Mouse (Mus musculus) cerebellum, adult 11 months (tissue): ENCODE results near the gene Clic1.
A peak's percentile ranks its signal among the peaks of the same experiment; 100 is the strongest.
"Not testable (repeated sequence)": the region's sequence is repeated elsewhere in the genome, so short reads cannot be mapped to it uniquely, and the experiment has no call there.

ENCODE experiments used
- DNase-seq: peaks from one replicate; pipeline ENCODE4 v3.0.0; 2022

Clic1 gene

GRCm38 (mm10) chr17:35021163-35021808 lies 28.5 kb upstream of the Clic1 start:
- peak; percentile 86 for DNase-seq

GRCm38 (mm10) chr17:35021842-35022477 lies 27.8 kb upstream of the Clic1 start:
- no peak for DNase-seq

DNA sequence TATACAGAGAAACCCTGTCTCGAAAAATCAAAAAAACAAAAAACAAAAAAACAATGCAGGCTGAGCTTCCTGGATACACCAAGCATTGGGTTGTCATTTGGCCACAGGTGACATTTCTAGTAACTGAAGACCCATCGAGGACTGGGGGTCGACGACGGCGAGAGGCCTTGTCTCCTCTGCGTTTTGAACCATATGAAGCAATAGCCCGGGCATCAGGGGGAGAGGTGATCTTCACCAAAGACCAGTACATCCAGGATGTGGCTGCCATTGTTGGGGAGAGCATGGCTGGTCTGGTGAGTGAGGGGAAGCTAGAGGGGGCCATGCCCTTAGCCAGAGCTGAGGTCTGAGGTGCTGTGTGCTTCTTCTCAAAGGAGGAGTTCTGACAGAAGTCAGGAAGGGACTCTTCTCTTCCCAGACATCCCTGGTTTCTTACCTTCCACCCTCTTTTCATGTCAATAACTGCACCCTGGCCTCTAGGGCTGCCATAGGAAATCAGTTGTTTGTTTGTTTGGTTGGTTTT lies 27.2 kb upstream of the Clic1 start:
- DNase-seq, result no peak

GRCm38 (mm10) chr17:35023221-35023620 lies 26.5 kb upstream of the Clic1 start:
- no peak for DNase-seq

DNA sequence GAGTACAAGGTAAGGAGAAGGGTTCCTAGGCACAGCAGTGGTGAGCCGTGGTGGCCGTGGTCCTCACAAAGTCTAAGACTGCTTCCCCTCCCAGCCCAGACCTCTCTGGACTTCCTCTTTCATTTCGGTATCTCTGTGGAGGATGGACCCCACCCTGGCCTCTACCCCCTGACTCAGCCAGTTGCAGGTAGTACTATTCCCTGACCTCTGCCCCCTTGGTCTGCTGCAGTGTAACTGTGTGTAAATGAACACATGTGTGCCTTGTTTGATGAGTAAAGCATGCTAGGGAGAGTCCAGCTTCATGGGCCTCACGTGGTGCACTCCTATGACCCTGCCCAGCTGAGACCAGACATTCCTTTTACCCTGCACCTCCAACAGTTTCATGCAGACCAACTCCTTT lies 26.0 kb upstream of the Clic1 start:
- DNase-seq, result no peak

GRCm38 (mm10) chr17:35024261-35024660 lies 25.5 kb upstream of the Clic1 start:
- no peak for DNase-seq

DNA sequence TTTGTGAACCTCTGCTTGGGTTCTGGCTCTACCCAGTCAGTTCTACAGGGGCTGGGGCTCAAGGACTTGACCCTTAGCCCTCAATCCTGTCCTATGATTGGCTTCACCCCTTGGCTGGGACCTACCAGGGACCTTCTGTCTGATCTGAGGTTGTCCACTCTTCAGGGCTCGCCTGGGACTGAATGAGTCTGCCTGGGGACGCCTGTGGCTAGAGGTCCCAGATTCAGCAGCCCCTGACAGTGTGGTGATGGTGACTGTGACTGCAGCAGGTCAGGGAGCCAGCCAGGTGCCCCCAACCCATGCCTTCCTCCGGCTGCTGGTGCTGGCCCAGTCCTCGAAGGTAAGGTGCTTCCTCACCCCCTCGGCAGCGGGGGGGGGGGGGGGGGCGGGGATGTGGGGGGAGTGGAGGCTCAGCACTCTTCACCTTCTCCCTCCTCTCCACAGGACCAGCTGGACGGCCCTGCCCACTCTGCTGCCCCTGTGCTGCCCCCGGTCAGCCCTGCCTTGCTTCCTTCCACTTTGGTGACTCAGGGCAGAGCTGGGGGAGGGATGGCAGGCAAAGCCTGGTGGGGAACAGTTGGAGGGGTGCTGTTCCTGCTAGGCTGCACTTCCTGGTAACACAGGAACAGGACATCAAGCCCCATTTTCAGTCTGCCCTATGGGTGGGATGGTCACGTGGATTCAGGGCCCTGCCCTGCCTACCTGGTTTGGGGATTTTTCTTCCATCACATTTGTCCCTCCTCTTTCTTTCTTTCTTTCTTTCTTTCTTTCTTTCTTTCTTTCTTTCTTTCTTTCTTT lies 24.9 kb upstream of the Clic1 start:
- DNase-seq, result no peak

GRCm38 (mm10) chr17:35026206-35026605 lies 23.6 kb upstream of the Clic1 start:
- no peak for DNase-seq

DNA sequence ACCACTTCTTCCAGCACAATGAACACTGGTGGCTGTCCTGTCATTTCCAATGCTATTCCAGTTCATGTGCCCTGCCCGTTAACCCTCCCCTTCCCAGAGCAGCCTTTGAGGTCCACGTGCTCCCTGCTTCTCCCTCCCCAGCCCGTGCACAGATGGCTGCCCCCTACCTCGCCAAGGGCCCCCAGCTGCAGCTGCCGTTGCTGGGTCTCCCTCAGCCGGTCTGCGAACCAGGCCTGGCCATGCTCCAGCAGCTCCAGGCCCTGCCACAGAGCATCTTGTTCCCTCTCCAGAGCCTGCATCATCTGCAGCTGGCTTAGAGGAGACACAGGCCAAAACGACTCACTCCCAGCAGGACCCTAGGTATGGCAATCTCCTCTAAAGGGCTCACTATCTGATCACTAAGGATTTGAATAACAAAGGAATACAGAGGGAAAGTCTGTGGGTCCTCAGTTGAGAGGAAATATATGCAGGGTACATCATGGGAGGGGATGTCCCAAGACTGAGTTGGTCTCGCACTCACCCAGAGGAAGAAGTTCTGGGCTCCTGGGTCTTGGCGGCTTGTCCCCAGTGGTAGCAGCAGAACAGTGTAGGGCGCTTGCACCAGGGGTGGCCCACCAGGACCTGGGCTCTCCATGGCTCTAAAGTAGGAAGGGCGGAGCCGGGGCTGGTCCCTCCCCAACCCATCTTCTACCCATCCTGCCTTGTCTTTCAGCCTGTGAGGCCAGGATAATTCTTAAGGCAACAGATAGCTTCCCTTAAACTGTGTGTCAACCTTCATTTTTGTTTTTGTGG lies 22.3 kb upstream of the Clic1 start, which contains the start of gene Sapcd1:
TSS of gene Sapcd1 (minus strand) at position 740 of the 792 bp plus-strand sequence.
- DNase-seq, result no peak

DNA sequence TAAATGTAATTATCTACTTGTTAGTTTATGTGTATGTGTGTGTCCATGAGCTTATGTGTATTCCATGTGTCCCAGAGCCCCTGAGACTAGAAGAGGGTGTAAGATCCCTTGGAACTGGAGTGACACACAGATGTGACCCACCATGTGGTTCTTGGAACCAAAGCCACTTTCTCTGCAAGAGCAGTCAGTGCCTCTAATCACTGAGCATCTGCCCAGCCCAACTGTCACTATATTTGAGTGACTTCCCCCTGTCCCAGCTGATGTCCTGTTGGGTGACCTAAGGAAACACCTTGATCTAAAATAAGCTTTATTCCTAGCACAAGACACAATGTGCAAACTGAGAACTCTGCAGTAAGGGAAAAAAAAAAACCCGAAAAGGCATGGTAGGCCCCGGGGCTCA lies 21.5 kb upstream of the Clic1 start:
- no peak for DNase-seq

DNA sequence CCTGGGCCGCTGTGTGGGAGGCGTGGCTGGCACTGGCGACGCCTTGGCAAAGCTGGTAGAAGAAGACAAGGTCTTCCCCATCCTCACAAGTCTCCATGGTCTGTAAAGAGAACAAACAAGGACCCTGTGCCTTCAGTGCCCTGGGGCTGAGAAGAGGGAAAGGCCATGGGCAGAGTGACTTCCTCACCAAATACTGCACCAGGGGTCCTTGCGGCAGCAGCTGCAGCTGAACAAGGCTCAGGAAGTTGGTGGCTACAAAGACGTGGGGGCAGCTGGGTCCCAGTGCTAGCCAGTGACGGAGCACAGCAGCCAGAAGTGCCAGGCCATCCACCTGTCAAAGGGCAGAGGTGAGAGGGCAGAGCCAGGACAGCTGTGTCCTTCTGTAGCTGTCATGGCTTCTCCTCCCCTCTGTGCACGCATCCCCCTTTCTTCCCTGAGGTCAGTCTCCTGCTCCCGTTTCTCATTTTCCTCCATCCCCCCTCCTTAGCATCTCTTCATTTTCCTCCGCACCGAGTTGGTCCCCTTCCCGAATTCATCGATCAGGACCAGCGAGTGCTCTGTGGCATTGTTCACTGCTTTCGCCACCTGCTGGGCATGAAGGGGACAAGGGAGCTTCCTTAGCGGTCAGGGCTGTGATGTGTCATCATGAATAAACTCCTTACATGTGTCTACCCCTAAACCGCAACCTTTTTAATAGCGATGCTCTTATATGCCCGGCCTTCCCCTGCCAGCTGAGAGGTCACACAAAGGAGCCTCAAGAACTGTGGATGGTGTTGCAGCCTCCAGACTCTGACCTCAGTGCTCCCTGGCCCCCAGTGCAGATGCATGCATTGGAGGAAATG lies 19.9 kb upstream of the Clic1 start:
- no peak for DNase-seq

DNA sequence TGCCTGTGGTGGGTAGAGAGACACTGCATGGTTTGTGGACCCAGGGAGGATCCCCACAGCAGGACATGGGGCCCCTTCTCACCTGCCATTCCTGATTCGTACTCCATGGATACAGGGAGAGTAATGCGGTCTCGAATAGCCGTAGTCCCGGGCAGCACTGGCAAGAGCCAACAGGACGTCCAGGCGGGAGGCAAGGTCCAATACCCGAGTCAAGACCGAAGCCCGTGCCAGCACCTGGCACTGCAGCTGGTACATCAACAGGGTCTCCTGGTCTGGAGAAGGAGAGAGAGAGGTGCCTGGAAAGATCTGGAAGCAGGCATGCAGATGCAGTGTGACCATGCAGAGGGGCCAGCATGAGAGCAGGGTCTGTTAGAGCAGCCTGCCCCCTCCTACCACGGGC lies 18.5 kb upstream of the Clic1 start:
- no peak for DNase-seq

DNA sequence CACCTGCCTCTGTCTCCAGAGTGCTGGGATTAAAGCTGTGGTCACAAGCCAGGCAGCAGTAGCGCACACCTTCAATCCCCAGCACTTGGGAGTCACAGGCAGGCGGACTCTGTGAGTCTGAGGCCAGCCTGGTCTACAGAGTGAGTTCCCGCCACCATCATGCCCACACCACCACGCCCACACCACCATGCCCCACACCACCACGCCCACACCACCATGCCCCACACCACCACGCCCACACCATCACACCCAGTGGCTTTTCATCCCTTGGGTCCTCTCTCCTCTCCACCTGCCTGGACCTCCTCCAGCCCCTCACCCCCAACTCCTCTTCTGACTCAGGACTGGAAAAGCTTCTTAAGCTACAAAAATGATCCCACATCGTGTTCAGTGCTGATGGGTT lies 17.9 kb upstream of the Clic1 start:
- no peak for DNase-seq

DNA sequence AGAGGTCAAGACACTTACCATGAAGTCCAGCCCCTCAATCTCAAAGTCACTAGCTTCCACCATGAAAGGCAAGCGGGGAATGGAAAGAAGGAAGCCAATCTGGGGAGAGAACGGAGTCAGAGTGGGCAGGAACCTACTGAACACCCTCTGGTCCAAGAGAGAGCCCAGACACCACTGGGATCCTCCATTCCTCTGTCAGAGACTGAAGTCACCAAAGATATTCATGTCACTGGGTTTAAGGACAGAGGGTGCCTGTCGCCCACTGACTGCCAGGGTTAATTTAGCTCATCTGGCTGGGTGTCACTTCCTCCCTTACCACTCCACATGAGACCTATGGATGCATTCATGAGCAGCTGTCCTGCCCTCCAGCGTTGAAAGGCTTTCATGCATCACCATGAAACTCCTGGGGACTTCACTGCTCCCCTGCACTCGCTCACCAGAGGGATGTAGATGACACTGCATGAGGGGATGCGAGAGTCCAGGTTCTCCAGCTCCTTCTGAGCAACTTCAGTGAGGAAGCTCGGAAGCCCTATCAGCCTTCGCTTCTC lies 17.4 kb upstream of the Clic1 start:
- DNase-seq, result no peak

DNA sequence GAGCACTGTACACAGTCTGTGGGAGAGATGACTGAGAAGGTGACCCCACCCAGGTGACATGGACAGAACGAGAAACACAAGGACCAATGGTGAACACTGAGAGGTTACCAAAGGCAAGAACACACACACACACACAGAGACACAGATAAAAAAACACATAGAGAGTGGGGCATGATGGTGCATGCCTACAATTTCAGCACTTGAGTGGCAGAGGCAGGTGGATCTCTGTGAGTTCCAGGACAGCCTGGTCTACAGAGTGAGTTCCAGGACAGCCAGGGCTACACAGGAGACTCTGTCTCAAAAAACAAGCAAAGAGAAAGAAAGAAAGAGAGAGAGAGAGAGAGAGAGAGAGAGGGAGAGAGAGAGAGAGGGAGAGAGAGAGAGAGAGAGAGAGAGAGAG lies 16.1 kb upstream of the Clic1 start:
- not testable (repeated sequence) for DNase-seq

GRCm38 (mm10) chr17:35034896-35035295 lies 14.9 kb upstream of the Clic1 start:
- no peak for DNase-seq

DNA sequence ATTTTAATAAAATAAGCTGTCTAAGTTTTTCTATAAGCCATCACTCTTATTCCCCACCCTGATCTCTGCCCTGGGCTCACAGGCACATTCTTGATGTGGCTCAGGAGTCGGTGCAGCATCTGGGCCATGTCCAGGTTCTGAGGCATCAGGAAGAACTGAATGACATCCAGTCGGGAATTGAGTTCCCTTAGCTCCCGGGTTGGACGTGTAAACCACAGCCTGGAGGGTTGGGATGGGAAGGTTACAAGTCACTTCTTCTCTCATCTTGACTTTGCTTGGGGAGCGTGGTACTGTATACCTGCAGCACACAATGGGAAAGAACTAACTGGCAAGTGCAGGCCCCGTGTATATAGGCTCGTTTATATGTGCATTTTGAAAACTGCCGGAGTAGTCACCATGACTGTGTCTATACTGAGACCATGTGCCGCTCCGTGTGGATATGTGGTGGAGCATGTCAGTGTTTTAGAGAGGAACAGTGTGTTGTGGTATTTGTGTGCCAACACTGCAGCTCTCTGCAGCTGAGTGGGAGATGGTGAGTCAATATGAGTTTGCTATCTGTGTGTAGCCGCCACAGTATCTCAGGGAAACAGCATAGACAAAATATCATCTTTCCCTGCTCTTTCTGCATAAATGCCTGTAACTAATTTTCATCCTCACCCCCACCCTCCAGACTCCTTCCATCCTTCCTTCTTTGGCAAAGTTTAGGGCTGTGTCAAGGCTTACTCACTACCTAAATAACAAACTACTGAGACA lies 10.5 kb upstream of the Clic1 start:
- DNase-seq, result no peak

DNA sequence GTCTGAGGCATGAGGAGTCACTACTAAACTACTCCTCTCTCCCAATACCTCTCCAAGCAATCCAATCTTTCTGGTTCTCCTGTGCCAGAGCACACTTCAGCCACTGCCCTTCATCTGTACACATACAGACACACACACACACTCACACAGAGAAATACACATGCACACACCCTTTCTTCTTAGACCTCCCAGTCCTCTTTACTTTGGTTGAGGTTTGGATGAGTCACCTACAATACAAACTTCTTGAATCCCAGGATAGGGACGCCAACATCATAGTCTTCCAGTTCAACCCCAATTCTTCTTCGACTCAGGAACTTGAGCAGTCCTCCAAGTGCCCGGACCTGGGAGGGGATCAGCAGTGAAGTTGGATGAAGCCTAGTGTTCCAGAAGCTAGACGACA lies 6.0 kb upstream of the Clic1 start:
- DNase-seq, result no peak

GRCm38 (mm10) chr17:35044904-35045806 lies 4.6 kb upstream of the Clic1 start:
- DNase-seq, result no peak
